ENCODE assay signal across 14 mouse cellular contexts in genomic region chr19:60073328-60073727, GRCm38 (mm10).
A peak's percentile ranks its signal among the peaks of the same experiment; 100 is the strongest.
DNase-seq lines count a peak whose midpoint lies in the region; ATAC-seq and TF ChIP-seq lines count a peak whose summit lies in the region.
"Had no signal": no experiment of that assay in that cellular context is flagged by ENCODE, and none has a peak within 500 bp of the region (broad histone marks: within the 10 kb centered on the region; RNA-seq: fewer than 3 reads in every experiment).

No protein-coding gene starts in this region.

- no peak overlapping the region for H3K9ac ChIP-seq in ES-E14 (ENCODE audit: insufficient read depth, low read depth, low read length, poor library complexity, severe bottlenecking)
- H3K9ac ChIP-seq: hindbrain, embryonic 13.5 days had no signal

- peaks cover 0 to 6% of the 10 kb centered on the region in 2 experiments; a peak in 2 of 4 replicates for H3K4me1 ChIP-seq in ES-E14 (ENCODE audit: control insufficient read depth in 2 of 2, insufficient read depth in 2 of 2, low read length in 2 of 2, poor library complexity in 1 of 2)
- H3K4me1 ChIP-seq: hindbrain, embryonic 13.5 days had no signal

- H3K27ac ChIP-seq in ES-E14 (ENCODE audit: insufficient read depth, low read depth, low read length, poor library complexity, severe bottlenecking), result no peak overlapping the region
- H3K27ac ChIP-seq: hindbrain, embryonic 13.5 days; stomach, postnatal 0 days had no signal

- no peak overlapping the region for H3K4me3 ChIP-seq in ES-E14 (ENCODE audit: insufficient read depth in 1 of 2, low read depth in 1 of 2, low read length in 2 of 2, poor library complexity in 1 of 2, severe bottlenecking in 1 of 2)
- H3K4me3 ChIP-seq: hindbrain, embryonic 13.5 days had no signal

- no peaks in the 10 kb centered on the region for H3K36me3 ChIP-seq in ES-E14 (ENCODE audit: control insufficient read depth, insufficient read depth, low read length, poor library complexity, severe bottlenecking)
- H3K36me3 ChIP-seq: G1E; hindbrain, embryonic 13.5 days had no signal

- in situ Hi-C loops in ES-E14 (cut with MboI; ENCODE audit: low sequenced_read_pairs in 2 of 2, unreplicated experiment in 2 of 2), result no loop called here

- peak; percentile 5 to 23 for DNase-seq in gastrocnemius, adult 8-10 months (ENCODE audit: low spot score in 2 of 2)
- DNase-seq in gastrocnemius, postnatal 14 days, result no peak
- DNase-seq in ES-E14 (ENCODE audit: low read depth, low spot score), result peak; percentile 37
- DNase-seq in heart, postnatal 14 days, result peak; percentile 10 to 37
- peak; percentile 32 for DNase-seq in lung, postnatal 14 days
- DNase-seq in left cerebral cortex, adult 18-20 months (ENCODE audit: low spot score in 2 of 2), result no peak
- no peak for DNase-seq in thymus, postnatal 10 days (ENCODE audit: low spot score in 2 of 2)
- DNase-seq: thymus, postnatal 36 days had no signal

- intact Hi-C loops in gastrocnemius, postnatal 14 days (cut with DNase I; ENCODE audit: low total_unique reads), result no loop called here
- intact Hi-C loops in heart, postnatal 14 days (cut with DNase I), result loop anchor here (5.0 kb wide), 1 partner anchor 131 kb away; the partner anchor contains the start of gene Rab11fip2

- no peaks in the 10 kb centered on the region for H3K9me3 ChIP-seq in ES-E14 (ENCODE audit: control insufficient read depth, insufficient read depth, low read depth, low read length)
- H3K9me3 ChIP-seq: G1E; hindbrain, embryonic 13.5 days had no signal

- no peak for ATAC-seq in monocyte, adult 5-6 weeks (replicated peaks; ENCODE audit: insufficient number of reproducible peaks, low FRiP score, low TSS enrichment, poor library complexity, severe bottlenecking)
- ATAC-seq: forebrain, embryonic 14.5 days; intestine, postnatal 0 days had no signal

TF ChIP-seq in ES-E14, 5 proteins besides CTCF, POLR2A, EP300 and RAD21:
- TF ChIP-seq CHD2 (IDR thresholded peaks at IDR 0.05; ENCODE audit: low read depth, low read length) (0 out of 2 replicates have a peak, but pooled peaks have one; percentile 23), MAFK (IDR thresholded peaks at IDR 0.05; ENCODE audit: insufficient read depth, low read depth, low read length) (no peak), ZC3H11A (IDR thresholded peaks at IDR 0.05; ENCODE audit: borderline replicate concordance, low read depth, low read length) (no peak)

Comparison
In these comparisons a context has a peak if more than half of its experiments do, and no peak if none do; other contexts are left out.
1. DNase-seq: peak in gastrocnemius, adult 8-10 months (2 of 2), ES-E14 (single experiment), heart, postnatal 14 days (2 of 2) and lung, postnatal 14 days (single experiment); none in gastrocnemius, postnatal 14 days (single experiment), left cerebral cortex, adult 18-20 months (0 of 2) and thymus, postnatal 10 days (0 of 2).